Mouse (Mus musculus): ENCODE measurements around the gene Gm49361.

- no peak for TF ChIP-seq POLR2A (IDR thresholded peaks at IDR 0.05; ENCODE audit: borderline replicate concordance, control insufficient read depth, low read depth, low read length)
- no peak for TF ChIP-seq CTCF (IDR thresholded peaks at IDR 0.05; ENCODE audit: control insufficient read depth, insufficient read depth, low read length)
Observed at GRCm38 (mm10) chr14:57740651-57741050, 5.3 kb downstream of the Gm49361 start.
